Mouse (Mus musculus) midbrain, embryonic 12.5 days (tissue): Measurements from ENCODE around the gene Fhl3. TPM values are rescaled to one million over a fixed set of nuclear protein-coding genes. Genes with fewer than 3 reads are reported as not detected.

ENCODE experiments used
- ATAC-seq: fragments of 200-750 bp; cut with Nextera tagmentation; 2 replicates; pipeline ENCODE4 v1.8.0; 2017; ENCODE audit warnings: low read depth, moderate TSS enrichment, moderate library complexity; ENCODE audit not compliant: low FRiP score
- H3K27ac ChIP-seq: fragments of 300-500 bp; sonication (generic); replicated peaks from 2 replicates; pipeline ENCODE4 v1.5.1; 2016; ENCODE audit warnings: mild to moderate bottlenecking
- H3K27me3 ChIP-seq: fragments of 300-500 bp; sonication (generic); 2 replicates; pipeline ENCODE4 v1.6.1; 2016; ENCODE audit warnings: mild to moderate bottlenecking
- H3K36me3 ChIP-seq: fragments of 300-500 bp; sonication (generic); 2 replicates; pipeline ENCODE4 v1.6.1; 2016
- H3K4me1 ChIP-seq: fragments of 300-500 bp; sonication (generic); 2 replicates; pipeline ENCODE4 v1.6.1; 2016
- H3K4me2 ChIP-seq: fragments of 300-500 bp; sonication (generic); replicated peaks from 2 replicates; pipeline ENCODE4 v1.6.1; 2016; ENCODE audit warnings: mild to moderate bottlenecking, moderate library complexity
- H3K4me3 ChIP-seq: fragments of 300-500 bp; sonication (generic); 2 replicates; pipeline ENCODE4 v1.5.1; 2016; ENCODE audit warnings: mild to moderate bottlenecking
- H3K9ac ChIP-seq: fragments of 300-500 bp; sonication (generic); replicated peaks from 2 replicates; pipeline ENCODE4 v1.6.1; 2016; ENCODE audit warnings: mild to moderate bottlenecking, moderate library complexity
- H3K9me3 ChIP-seq: fragments of 300-500 bp; sonication (generic); 2 replicates; pipeline ENCODE4 v1.6.1; 2016; ENCODE audit warnings: mild to moderate bottlenecking
- WGBS: fragments of 180-500 bp; shearing (Covaris S2); methylation state at CpG from one replicate; pipeline ENCODE4 v1.1.7; 2016; 5-methylcytosine and 5-hydroxymethylcytosine counted together
- polyA plus RNA-seq: library from polyadenylated mRNA; unstranded; fragments of >200 nt; fragmentation: Nextera tagmentation; extraction: Ambion mirVana; gene quantifications from 2 replicates; pipeline ENCODE4 v1.2.1, GENCODE M21; 2016

Fhl3 gene
- polyA plus RNA-seq, 1 experiment from 2014 or later = 2.6 TPM

GRCm38 (mm10) chr4:124685453-124685852 is 15.0 kb upstream of the Fhl3 start:
- 90% methylated on average over 8 of the region's 8 CpGs for WGBS
- no peak overlapping the region for H3K27ac ChIP-seq
- peaks cover 68% of the 10 kb centered on the region for H3K36me3 ChIP-seq
- no peaks in the 10 kb centered on the region for H3K9me3 ChIP-seq
- no peak overlapping the region for H3K4me3 ChIP-seq
- no peak for ATAC-seq
- H3K4me1 ChIP-seq = no peaks in the 10 kb centered on the region
- H3K4me2 ChIP-seq = no peak overlapping the region
- H3K27me3 ChIP-seq = no peaks in the 10 kb centered on the region
- H3K9ac ChIP-seq = no peak overlapping the region

DNA sequence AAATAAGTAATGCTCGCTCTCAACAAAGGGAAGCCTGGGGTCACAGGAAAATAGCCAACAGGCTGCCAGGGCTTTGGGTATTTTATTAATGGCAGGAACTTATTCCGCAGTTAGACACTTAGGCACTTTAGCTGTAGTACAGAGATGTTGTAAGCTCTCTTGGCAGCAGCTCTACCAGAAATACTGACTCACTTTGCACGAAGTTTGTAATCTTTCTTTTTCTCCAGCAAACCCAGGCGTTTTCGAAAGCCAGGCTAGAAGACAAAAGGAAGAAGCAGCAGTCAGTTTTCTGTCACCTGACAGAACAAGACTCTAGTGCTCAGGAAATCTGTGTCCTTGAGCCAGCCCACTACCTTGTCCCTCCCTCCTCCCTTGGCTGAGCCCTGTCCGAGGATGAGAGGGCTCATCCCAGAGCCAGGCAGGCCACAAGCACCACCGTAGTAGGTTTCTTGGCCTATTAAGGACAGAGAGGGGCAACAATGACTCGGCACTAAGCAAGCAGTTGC is 14.6 kb upstream of the Fhl3 start:
- Histone ChIP-seq H3K9ac (no peak overlapping the region), H3K4me1 (no peaks in the 10 kb centered on the region), H3K27me3 (no peaks in the 10 kb centered on the region), H3K9me3 (no peaks in the 10 kb centered on the region), H3K27ac (no peak overlapping the region), H3K36me3 (peaks cover 63% of the 10 kb centered on the region), H3K4me3 (no peak overlapping the region), H3K4me2 (no peak overlapping the region)
- WGBS = 89% methylated on average over 8 of the region's 8 CpGs
- no peak for ATAC-seq

DNA sequence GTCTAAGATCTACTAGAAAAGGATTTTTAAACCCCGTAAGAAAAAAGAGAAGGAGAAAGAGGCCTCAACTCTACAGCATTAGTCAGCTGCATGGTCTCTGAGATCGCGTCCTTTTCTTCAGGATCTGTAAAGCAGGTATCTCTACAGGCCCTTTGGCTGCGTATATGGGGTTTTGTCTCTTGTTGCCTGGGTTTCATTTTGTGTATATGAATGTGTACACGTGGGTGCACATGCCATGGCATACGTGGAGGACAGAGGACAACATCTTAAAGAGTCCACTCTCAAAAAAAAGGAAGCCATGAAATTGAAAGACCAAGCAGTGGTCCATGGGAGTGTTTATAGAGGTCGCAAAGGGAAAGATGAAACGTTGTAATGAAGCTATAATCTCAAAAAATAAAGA is 9.0 kb upstream of the Fhl3 start:
- Histone ChIP-seq H3K27ac (no peak overlapping the region), H3K36me3 (peaks cover 16% of the 10 kb centered on the region; the same call in 1 of the 2 replicates), H3K9me3 (no peaks in the 10 kb centered on the region), H3K4me2 (no peak overlapping the region), H3K4me3 (no peak overlapping the region), H3K9ac (no peak overlapping the region), H3K27me3 (peaks cover 19% of the 10 kb centered on the region), H3K4me1 (peaks cover 13% of the 10 kb centered on the region)
- no peak for ATAC-seq
- 89% methylated on average over 8 of the region's 8 CpGs for WGBS

- WGBS = 75% methylated on average over 3 of the region's 3 CpGs
Observed at GRCm38 (mm10) chr4:124692416-124692861, 8.1 kb upstream of the Fhl3 start.

GRCm38 (mm10) chr4:124693135-124693894 is 7.2 kb upstream of the Fhl3 start, which contains the start of gene Utp11:
Gene Utp11, minus strand, starts transcription at chr4:124693600.
- H3K4me1 ChIP-seq = peaks cover 13% of the 10 kb centered on the region
- WGBS = 2% methylated on average over 43 of the region's 43 CpGs
- peak within 1 kb of the TSS; percentile 63; the same call in 1 of the 2 replicates for H3K27ac ChIP-seq
- peak within 1 kb of the TSS; percentile 73 for H3K4me2 ChIP-seq
- H3K4me3 ChIP-seq = peak within 1 kb of the TSS; percentile 91
- peak within 1 kb of the TSS; percentile 87 for H3K9ac ChIP-seq
- ATAC-seq = peak; percentile 97
- H3K27me3 ChIP-seq = peaks cover 24% of the 10 kb centered on the region
- peaks cover 6% of the 10 kb centered on the region; the same call in 1 of the 2 replicates for H3K36me3 ChIP-seq
- H3K9me3 ChIP-seq = no peaks in the 10 kb centered on the region

More at GRCm38 (mm10) chr4:124692416-124692861, 8.1 kb upstream of the Fhl3 start:
- Histone ChIP-seq H3K9me3 (no peaks in the 10 kb centered on the region), H3K9ac (peak overlapping the region; percentile 87), H3K4me1 (peaks cover 13% of the 10 kb centered on the region), H3K4me2 (peak overlapping the region; percentile 73), H3K4me3 (peak overlapping the region; percentile 91), H3K27me3 (peaks cover 19% of the 10 kb centered on the region), H3K36me3 (peaks cover 12% of the 10 kb centered on the region; the same call in 1 of the 2 replicates), H3K27ac (no peak overlapping the region)
- ATAC-seq = no peak

DNA sequence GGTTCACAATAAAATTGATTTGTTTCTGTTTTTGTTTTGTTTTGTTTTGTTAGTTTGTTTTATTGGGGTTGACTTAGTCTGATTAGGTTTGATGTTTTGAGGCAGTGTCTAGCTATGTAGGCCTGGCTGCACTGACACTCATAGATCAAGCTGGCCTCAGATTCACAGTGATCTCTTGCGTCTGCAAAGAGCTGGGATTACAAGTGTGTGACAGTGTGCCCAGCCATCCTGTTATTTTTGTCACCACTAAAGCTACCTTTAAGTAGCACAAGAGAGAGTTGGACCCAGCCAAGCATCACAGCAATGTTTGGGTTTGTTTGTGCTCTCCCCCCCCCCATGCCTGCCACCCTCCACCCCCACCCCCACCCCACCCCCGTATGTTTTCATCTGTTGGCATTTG is 5.9 kb upstream of the Fhl3 start:
- Histone ChIP-seq H3K27ac (no peak overlapping the region), H3K27me3 (peaks cover 30% of the 10 kb centered on the region), H3K4me3 (no peak overlapping the region), H3K36me3 (peaks cover under 1% of the 10 kb centered on the region; the same call in 1 of the 2 replicates), H3K4me1 (peaks cover 14% of the 10 kb centered on the region), H3K9ac (no peak overlapping the region), H3K9me3 (no peaks in the 10 kb centered on the region), H3K4me2 (no peak overlapping the region)
- no peak for ATAC-seq
- WGBS = 67% methylated on average over 2 of the region's 2 CpGs

DNA sequence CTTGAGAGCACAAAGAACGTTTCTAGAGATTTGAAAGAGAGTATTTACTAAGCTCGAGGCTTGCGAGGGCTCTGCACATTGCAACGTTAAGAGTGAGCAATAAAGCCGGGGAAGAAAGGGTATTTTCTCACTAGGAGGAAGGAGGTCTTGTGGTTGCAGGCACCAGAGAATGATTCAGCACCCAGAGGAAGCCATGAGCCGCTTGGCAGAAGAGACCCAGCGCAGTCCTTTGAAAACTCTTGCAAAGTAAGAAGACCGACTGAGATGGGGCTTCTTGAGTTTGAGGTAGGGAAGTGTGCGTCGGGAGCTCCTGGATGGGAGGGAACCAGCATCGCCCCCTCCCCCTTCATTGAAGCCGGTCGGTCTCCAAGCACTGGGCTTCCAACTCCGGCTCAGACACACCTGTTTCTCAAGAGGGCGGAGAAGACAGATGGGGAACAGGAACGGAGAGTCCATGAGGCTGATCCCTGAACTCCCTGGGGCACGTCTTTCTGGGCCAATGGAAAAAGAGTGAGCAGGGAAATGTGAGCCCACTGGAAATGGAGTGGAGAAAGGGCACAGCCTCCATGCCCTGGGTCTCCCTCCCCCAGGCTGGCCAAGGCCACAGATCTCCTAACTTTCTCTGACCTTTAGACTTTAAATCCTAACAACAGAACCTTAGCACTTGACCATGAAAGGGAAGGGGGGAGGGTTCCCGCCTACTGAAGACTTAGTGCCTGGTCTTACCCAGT is 4.5 kb upstream of the Fhl3 start:
- 15% methylated on average over 18 of the region's 18 CpGs for WGBS
- H3K27me3 ChIP-seq = peaks cover 40% of the 10 kb centered on the region
- H3K36me3 ChIP-seq = no peaks in the 10 kb centered on the region
- no peak overlapping the region for H3K9ac ChIP-seq
- H3K4me2 ChIP-seq = no peak overlapping the region
- H3K9me3 ChIP-seq = no peaks in the 10 kb centered on the region
- no peak for ATAC-seq
- no peak overlapping the region for H3K4me3 ChIP-seq
- peaks cover 27% of the 10 kb centered on the region for H3K4me1 ChIP-seq
- H3K27ac ChIP-seq = no peak overlapping the region

DNA sequence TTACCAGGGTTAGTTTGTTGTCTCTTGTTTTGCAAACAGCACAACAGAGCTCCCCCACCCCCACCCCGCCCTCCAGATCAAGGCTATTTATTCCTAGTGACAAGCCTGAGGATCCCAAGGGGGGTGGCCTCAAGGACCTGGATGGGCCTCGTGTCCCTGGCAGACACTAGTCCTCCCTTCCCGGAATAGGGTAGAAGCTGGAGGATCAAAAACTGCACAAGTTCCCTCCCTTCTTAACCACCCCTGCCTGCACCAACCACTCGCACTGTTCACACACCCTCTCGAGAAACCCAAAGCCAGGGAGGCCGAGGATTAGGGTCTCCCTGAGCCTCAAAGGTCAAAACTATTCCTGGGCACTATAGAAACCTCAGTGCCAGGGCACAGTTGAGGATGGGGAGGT is 710 bp upstream of the Fhl3 start:
- H3K4me3 ChIP-seq = no peak overlapping the region
- peaks cover 48% of the 10 kb centered on the region for H3K4me1 ChIP-seq
- H3K9ac ChIP-seq = 0 out of 2 replicates have a peak overlapping the region, but pooled peaks have one; percentile 24
- H3K9me3 ChIP-seq = no peaks in the 10 kb centered on the region
- peaks cover 51% of the 10 kb centered on the region for H3K27me3 ChIP-seq
- no peak overlapping the region for H3K27ac ChIP-seq
- H3K4me2 ChIP-seq = peak overlapping the region; percentile 98
- WGBS = 6% methylated on average over 6 of the region's 6 CpGs
- no peaks in the 10 kb centered on the region for H3K36me3 ChIP-seq
- no peak for ATAC-seq

DNA sequence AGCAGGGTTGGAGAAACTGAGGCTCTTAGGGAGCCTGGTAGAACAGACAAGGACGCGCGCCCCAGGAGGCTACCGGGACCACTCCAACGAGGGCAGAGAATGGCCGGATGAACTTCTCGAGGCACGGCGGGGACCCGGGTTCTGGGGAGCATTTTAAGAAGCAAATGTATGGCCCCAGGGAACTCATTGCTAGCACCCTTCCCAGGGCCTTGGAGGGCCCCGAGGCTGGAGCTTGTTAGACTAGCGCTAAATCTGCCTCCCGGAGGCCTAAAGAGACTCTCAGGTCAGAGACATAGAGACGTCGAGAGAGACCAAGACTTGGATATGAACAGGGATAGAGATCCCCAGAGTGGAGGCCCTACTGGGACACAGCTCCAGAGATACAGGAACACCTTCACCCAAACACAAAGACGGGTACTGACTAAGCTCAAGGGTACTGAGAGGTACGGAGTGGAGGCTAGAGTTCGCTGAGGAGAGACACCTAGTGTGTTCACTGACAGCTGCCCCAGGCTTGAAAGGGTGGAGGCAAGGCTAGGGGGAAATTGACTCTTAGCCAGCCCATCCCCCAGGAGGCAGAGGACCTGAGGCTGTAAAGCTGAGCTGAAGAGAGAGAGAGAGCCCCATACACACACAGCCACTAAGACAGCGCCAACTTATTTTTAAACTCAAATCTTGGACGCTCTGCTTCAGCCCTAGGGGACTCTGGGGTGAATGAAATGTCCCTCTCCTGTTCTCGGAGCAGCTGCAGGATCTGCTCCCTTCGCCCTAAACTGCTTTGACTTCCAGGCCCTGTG is 748 bp downstream of the Fhl3 start:
- WGBS = 3% methylated on average over 22 of the region's 22 CpGs

GRCm38 (mm10) chr4:124701916-124702315 is 1.4 kb downstream of the Fhl3 start:
- Histone ChIP-seq H3K4me3 (peak overlapping the region; percentile 60), H3K27ac (no peak overlapping the region), H3K36me3 (no peaks in the 10 kb centered on the region), H3K9me3 (no peaks in the 10 kb centered on the region), H3K27me3 (peaks cover 37% of the 10 kb centered on the region), H3K4me1 (peaks cover 52% of the 10 kb centered on the region), H3K9ac (peak overlapping the region; percentile 77), H3K4me2 (peak overlapping the region; percentile 98)
- 49% methylated on average over 2 of the region's 5 CpGs for WGBS
- ATAC-seq = no peak

More for the DNA sequence above, 748 bp downstream of the Fhl3 start:
- Histone ChIP-seq H3K27ac (0 out of 2 replicates have a peak overlapping the region, but pooled peaks have one; percentile 10), H3K9ac (peak overlapping the region; percentile 77), H3K4me2 (peak overlapping the region; percentile 98), H3K4me1 (peaks cover 52% of the 10 kb centered on the region), H3K27me3 (peaks cover 38% of the 10 kb centered on the region), H3K36me3 (no peaks in the 10 kb centered on the region), H3K4me3 (peak overlapping the region; percentile 60), H3K9me3 (no peaks in the 10 kb centered on the region)
- 0 out of 2 replicates have a peak, but pooled peaks have one; percentile 8 for ATAC-seq

- no peak for ATAC-seq
- 0 out of 2 replicates have a peak overlapping the region, but pooled peaks have one; percentile 10 for H3K27ac ChIP-seq
- no peaks in the 10 kb centered on the region for H3K9me3 ChIP-seq
- no peaks in the 10 kb centered on the region for H3K36me3 ChIP-seq
- peak overlapping the region; percentile 29 for H3K4me2 ChIP-seq
- 34% methylated on average over 2 of the region's 2 CpGs for WGBS
- no peak overlapping the region for H3K4me3 ChIP-seq
- H3K9ac ChIP-seq = peak overlapping the region; percentile 21; the same call in 1 of the 2 replicates
- peaks cover 42% of the 10 kb centered on the region for H3K27me3 ChIP-seq
- peaks cover 53% of the 10 kb centered on the region for H3K4me1 ChIP-seq
Observed at GRCm38 (mm10) chr4:124703406-124703805, 2.9 kb downstream of the Fhl3 start.
